Mouse (Mus musculus) brain, embryonic 14.5 days (tissue): Measurements from ENCODE around the gene Crb2.

Experiments used
- CTCF ChIP-seq: fragments of 200-500 bp; IDR thresholded peaks from 2 replicates; pipeline ENCODE4 v1.5.1; 2012; ENCODE audit warnings: inconsistent platforms, mild to moderate bottlenecking, moderate library complexity, borderline replicate concordance; ENCODE audit not compliant: insufficient read depth, insufficient read length; ENCODE audit errors: extremely low read depth
- POLR2A ChIP-seq: fragments of 200-500 bp; IDR thresholded peaks from 2 replicates; pipeline ENCODE4 v1.6.1; 2012; ENCODE audit warnings: mild to moderate bottlenecking, inconsistent platforms, borderline replicate concordance; ENCODE audit not compliant: poor library complexity, insufficient read depth, insufficient read length, severe bottlenecking; ENCODE audit errors: extremely low read depth

DNA sequence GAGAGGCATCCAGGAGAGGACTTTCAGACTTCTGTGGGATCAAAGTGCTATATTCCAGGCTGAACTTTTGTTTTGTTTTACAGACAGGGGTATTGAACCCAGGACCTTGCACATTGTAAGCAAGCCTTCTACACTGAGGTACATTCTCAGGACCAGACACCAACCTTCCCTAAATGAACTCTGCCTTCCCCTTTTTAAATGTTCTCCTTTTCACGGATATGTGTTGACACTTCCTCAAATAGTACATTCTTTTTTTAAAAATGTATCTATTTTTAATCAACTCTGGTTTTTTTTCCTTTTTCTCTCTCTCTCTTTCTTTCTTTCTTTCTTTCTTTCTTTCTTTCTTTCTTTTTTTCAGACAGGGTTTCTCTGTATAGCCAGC lies 40.3 kb upstream of the Crb2 start:
- TF ChIP-seq POLR2A (no peak), CTCF (no peak)
